Mouse (Mus musculus): ENCODE measurements around the gene Tll2.

- TF ChIP-seq CTCF (IDR thresholded peaks at IDR 0.05; ENCODE audit: extremely low read depth, insufficient read depth, low read length) (no peak), POLR2A (IDR thresholded peaks at IDR 0.05; ENCODE audit: extremely low read depth, insufficient read depth, low read length) (no peak)
Observed at GRCm38 (mm10) chr19:41164447-41165095, 42.1 kb downstream of the Tll2 start.
